Mouse (Mus musculus): ENCODE measurements at regions not wholly inside any gene's neighbourhood (a gene's known extent, or its start where the extent isn't known, plus 50 kb on each side); places are given as distances from the start of the nearest gene placed in this dataset.

DNA sequence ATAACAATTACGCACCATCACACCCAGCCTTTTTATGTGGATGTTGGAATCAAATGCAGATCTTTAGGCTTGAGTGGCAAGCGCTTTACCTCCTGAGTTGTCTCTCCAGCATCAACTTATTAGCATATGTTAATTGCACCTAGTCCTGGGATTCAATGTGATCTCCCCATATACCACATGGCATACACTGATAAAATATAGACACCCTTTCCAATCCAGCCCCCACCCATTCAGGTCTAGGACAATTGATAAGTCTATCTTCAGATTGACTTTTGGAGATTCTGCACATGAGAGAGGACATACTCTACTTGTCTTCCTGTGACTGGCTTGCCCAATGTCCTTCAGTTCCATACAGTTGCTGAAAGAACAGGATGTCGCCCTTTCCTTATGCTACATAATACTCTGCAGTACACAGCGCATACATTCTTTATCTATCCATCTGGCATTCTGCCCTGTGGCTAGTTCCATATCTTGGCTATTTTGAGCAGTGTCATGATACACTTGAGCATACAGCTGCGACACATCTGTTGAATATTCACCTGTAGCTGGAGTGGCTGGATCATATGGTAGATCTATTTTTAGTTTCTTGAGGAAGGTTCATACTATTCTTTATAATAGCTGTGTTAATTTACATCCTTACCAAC is 120.3 kb downstream of the Gsdmc2 start:
- no peak for DNase-seq

GRCm38 (mm10) chr15:63722991-63723390 is 122.0 kb downstream of the Gsdmc2 start:
- DNase-seq, result no peak

DNA sequence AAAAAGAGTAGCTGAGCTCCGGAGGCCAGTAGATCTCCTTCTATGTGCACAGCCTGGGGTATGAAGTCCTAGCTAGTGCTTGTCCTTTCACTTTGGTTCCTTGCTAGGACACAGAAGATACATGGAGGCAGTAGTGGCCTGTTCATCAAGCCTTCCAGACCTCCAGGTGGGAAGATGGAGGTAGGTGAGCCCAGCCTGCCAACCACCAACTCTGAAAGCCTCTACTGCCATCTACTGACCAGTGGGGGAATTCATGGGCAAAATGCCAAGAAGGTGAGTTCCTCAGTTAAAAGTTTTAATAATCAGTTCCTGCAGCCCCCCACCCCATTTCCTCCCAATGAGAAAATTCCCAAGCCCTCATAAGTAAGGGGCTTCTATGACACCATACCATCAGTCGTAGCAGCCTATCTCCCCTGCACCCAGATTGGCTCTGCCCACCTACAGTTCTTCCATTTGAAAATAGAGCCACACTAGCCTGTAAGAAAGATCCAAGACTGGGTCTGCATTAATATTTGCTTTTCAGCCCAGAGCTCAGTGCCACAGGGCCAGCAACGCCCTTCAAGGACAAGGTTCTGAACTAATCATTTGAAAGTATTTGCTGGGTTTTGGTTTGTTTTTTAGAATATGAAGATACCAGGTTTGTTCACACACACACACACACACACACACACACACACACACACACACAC is 123.2 kb downstream of the Gsdmc2 start:
- peak; percentile 15 for DNase-seq

GRCm38 (mm10) chr15:63717812-63718211 is 127.2 kb downstream of the Gsdmc2 start:
- DNase-seq, result no peak

DNA sequence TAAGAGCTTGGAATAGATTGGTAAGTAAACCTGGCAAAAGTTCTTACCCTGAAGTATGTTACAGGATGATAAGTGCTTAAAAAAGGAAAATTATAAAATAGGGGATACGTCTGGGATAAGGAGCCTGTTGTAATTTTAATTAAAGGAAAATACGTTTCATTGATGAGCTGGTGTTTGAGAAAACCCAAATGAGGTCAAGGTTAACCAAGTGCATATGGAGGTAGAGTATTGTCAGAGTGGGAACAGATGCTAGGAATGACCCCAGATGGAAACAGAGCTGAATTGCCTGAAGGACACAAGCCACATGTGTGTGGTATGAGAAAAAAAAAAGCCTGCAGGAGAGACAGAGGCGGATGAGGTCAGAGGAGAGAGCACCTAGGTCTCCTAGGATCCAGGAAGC is 131.3 kb downstream of the Gsdmc2 start:
- no peak for DNase-seq

- DNase-seq, result no peak
Measured at GRCm38 (mm10) chr15:63710381-63710780, 134.6 kb downstream of the Gsdmc2 start.

DNA sequence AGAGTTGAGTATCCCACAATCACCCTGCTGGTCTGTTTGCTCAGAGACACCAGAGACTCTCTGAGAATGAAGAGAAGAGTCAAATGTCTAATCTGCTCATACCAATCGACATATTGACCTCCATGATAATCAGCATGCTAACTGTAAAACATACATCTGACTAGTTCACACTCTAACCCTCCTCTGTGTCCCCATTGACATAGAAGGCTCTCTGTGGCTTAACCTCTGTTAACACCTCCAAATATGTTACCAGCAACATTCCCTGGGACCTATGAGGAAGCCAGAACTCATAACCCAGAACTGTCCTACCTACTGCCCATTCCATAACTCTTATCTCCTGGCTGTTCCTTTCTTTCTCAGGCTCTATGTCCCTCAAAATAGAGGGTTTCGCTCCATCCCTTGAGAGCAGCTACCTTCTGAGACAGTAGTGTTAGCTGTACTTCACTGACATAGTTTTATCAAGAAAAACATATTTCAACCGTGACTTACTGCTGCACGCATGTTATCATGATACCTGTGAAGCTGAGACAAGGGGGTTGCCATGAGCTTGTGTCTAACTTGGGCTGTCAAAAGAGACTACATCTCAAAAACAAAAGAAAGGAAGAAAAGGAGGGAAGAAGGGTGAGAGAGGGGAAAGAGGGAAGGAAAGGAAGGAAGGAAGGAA is 135.6 kb downstream of the Gsdmc2 start:
- no peak for DNase-seq

- DNase-seq, result no peak
Measured at GRCm38 (mm10) chr15:63704636-63705035, 140.3 kb downstream of the Gsdmc2 start.

DNA sequence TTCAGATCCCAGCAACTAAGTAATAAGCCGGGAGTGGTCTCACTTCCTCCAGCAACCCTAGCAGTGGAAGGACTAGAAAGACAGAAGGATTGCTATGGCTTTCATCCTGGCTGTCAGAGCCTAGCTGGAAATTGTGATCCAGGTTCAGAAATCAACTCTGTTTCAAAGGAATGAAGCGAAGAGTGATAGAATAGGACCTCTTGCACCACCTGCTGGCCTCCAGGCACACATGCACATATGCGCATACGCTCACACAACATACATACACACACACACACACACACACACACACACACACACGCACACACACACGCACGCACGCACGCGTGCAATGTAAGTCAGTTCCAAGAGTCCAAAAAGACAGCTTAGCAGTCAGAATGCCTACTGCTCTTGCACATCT is 147.1 kb downstream of the Gsdmc2 start:
- DNase-seq, result no peak

- DNase-seq, result no peak
Measured at GRCm38 (mm10) chr15:63694150-63694549, 150.8 kb downstream of the Gsdmc2 start.

- DNase-seq, result no peak
Measured at GRCm38 (mm10) chr15:63693561-63693960, 151.4 kb downstream of the Gsdmc2 start.

- no peak for DNase-seq
Measured at GRCm38 (mm10) chr15:63692491-63693295, 152.3 kb downstream of the Gsdmc2 start.

GRCm38 (mm10) chr15:63689788-63690575 is 155.0 kb downstream of the Gsdmc2 start:
- no peak for DNase-seq

DNA sequence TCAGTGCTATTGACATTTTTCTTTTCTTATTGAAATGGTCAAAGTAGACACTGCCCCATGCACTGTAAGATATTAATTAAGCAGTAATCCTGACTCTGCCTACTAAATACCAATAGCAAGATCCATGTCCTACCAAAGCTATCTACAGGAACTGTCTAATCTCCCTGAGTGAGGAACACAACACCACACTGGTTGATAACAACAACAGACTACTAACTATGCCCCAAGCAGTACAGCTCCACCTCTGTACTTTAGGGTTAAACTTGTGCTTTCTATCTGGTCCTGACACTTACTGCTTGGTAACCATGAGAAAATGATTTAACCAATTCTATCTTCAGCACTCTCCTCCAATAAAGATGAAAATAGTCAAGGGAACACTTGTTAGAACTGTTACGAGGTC is 157.1 kb downstream of the Gsdmc2 start:
- DNase-seq, result no peak

- no peak for DNase-seq
Measured at GRCm38 (mm10) chr15:63686954-63687562, 157.9 kb downstream of the Gsdmc2 start.

- DNase-seq, result peak; percentile 16
Measured at GRCm38 (mm10) chr15:63679984-63680925, 164.7 kb downstream of the Gsdmc2 start.

DNA sequence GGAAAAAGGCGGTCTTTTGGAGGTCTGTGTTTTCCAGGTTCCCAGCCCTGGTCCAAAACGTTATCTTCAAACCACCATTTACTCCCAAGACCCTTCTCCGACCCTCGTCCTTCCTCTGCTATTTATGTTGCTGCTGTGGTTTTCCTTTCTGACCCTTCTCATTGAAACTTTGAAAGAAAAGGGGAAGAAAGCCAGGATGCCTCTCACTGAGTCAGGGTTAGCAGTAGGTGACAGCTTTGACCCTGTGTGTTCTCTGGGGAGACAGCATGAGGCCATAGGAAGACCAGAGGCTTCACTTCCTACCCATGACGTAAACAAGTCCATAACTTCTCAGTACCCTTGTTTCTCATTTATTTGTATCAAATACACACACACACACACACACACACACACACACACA is 166.1 kb downstream of the Gsdmc2 start:
- DNase-seq, result no peak

DNA sequence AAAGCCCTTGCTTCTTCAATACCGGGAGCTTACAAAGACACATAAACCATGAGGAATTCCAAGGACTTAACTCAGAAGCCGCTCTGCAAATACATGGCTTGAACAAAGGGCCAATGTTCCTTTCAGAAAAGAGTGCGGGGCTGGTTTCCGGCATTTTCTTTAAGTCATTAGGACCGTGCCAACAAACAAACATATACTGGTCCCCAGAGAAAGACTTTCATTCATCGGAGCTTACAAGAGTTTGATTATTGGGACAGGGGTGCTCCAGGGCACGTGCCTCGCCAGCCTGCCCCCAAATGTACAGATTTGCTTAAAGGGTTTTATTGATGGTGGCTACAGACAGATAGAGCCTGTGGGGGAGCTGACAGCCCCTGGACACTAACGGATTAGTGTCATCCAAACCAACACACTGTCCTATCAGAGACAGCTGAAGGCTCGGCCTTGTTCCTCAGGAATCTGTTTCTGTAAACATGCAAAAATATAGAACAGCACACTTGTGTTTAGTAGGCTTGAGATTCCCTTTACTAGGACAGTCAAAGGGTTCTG is 169.4 kb downstream of the Gsdmc2 start:
- no peak for DNase-seq

- no peak for DNase-seq
Measured at GRCm38 (mm10) chr15:63674404-63674803, 170.6 kb downstream of the Gsdmc2 start.

GRCm38 (mm10) chr15:63671081-63671480 is 173.9 kb downstream of the Gsdmc2 start:
- DNase-seq, result peak; percentile 23

DNA sequence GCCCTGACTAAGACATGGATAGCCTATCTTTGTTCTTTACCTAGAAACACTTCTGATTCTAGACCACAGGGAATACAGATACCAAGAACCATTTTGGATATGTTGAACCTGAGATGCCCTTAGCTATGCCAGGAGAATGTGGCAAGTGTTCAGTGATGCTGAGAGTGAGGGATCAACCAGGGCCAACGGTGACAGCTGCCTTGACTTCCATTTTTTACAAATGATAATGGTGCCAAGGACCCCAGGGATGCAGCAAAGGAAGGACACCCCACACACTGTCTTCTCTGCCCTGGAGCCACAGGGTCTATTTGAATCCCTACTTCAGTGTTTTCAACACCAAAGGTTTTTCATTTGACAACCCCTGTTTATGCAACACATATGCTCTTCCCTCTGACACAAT is 174.4 kb downstream of the Gsdmc2 start:
- DNase-seq, result no peak

Measured in right cerebral cortex, postnatal 25 days (tissue).